Mouse (Mus musculus) heart, postnatal 25 days (tissue): ENCODE data around the gene Cdca4. TPM values are rescaled to one million over a fixed set of nuclear protein-coding genes. Genes with fewer than 3 reads are reported as not detected.
A peak's percentile ranks its signal among the peaks of the same experiment; 100 is the strongest.
"Not testable (repeated sequence)": the region's sequence is repeated elsewhere in the genome, so short reads cannot be mapped to it uniquely, and the experiment has no call there.

Experiments used
- DNase-seq: peaks from one replicate; pipeline ENCODE4 v3.0.0; 2022; ENCODE audit warnings: low spot score
- intact Hi-C: fragments of 180-260 bp; cut with DNase I; formaldehyde crosslinking; loops from one replicate; pipeline ENCODE4 v1.15.1; 2025
- total RNA-seq, 2 experiments: library from RNA; stranded (reverse); gene quantifications; 2 replicates each; pipeline ENCODE4 v1.2.3; 2021

Gene Cdca4
- total RNA-seq, 2 experiments from 2014 or later = 6.4 to 7.6 TPM

- no peak for DNase-seq
- intact Hi-C loops = no loop called here
Measured at GRCm38 (mm10) chr12:112830141-112830540, 918 bp upstream of the Cdca4 start.

- DNase-seq = no peak
- intact Hi-C loops = loop anchor here (2.0 kb wide), 1 partner anchor 16 kb away; no protein-coding TSS in a partner anchor
Measured at GRCm38 (mm10) chr12:112828501-112829243, 551 bp downstream of the Cdca4 start.

GRCm38 (mm10) chr12:112825901-112826300, 3.3 kb downstream of the Cdca4 start:
- no peak for DNase-seq
- intact Hi-C loops = no loop called here

GRCm38 (mm10) chr12:112823221-112823620, 6.0 kb downstream of the Cdca4 start:
- DNase-seq = no peak
- intact Hi-C loops = no loop called here

- intact Hi-C loops = no loop called here
- DNase-seq = no peak
Measured at GRCm38 (mm10) chr12:112822676-112823075, 6.5 kb downstream of the Cdca4 start.

GRCm38 (mm10) chr12:112821974-112822373, 7.2 kb downstream of the Cdca4 start:
- no peak for DNase-seq
- intact Hi-C loops = no loop called here

- no peak for DNase-seq
Measured at GRCm38 (mm10) chr12:112821216-112821615, 8.0 kb downstream of the Cdca4 start.

GRCm38 (mm10) chr12:112820401-112820999, 8.7 kb downstream of the Cdca4 start:
- no peak for DNase-seq
- intact Hi-C loops = no loop called here

More at GRCm38 (mm10) chr12:112821216-112821615, 8.0 kb downstream of the Cdca4 start:
- intact Hi-C loops = no loop called here

GRCm38 (mm10) chr12:112819057-112819662, 10.1 kb downstream of the Cdca4 start:
- no peak for DNase-seq
- intact Hi-C loops = loop anchor here (2.0 kb wide), 1 partner anchor 24 kb away; no protein-coding TSS in a partner anchor

- DNase-seq, intact Hi-C loops: not testable (repeated sequence)
Measured at GRCm38 (mm10) chr12:112816866-112817265, 12.4 kb downstream of the Cdca4 start.

- intact Hi-C loops = no loop called here
- no peak for DNase-seq
Measured at GRCm38 (mm10) chr12:112816294-112816693, 12.9 kb downstream of the Cdca4 start.

- intact Hi-C loops = no loop called here
- DNase-seq = no peak
Measured at GRCm38 (mm10) chr12:112814682-112815470, 14.3 kb downstream of the Cdca4 start.

GRCm38 (mm10) chr12:112813370-112813769, 15.9 kb downstream of the Cdca4 start:
- no peak for DNase-seq
- intact Hi-C loops = loop anchor here (2.0 kb wide), 1 partner anchor 15 kb away; the partner anchor contains the start of gene Cdca4

- intact Hi-C loops = no loop called here
- no peak for DNase-seq
Measured at GRCm38 (mm10) chr12:112810092-112810885, 18.9 kb downstream of the Cdca4 start.

- no peak for DNase-seq
- intact Hi-C loops = no loop called here
Measured at GRCm38 (mm10) chr12:112809641-112810040, 19.6 kb downstream of the Cdca4 start.

GRCm38 (mm10) chr12:112808587-112809364, 20.4 kb downstream of the Cdca4 start, which contains the start of gene Clba1:
TSS of gene Clba1 (plus strand) at chr12:112808937.
- intact Hi-C loops = no loop called here
- peak; percentile 84 for DNase-seq

- DNase-seq = no peak
- intact Hi-C loops = no loop called here
Measured at GRCm38 (mm10) chr12:112808212-112808586, 21.0 kb downstream of the Cdca4 start.

- no peak for DNase-seq
- intact Hi-C loops = no loop called here
Measured at GRCm38 (mm10) chr12:112807796-112808195, 21.4 kb downstream of the Cdca4 start.

- intact Hi-C loops = no loop called here
- no peak for DNase-seq
Measured at GRCm38 (mm10) chr12:112806044-112806443, 23.2 kb downstream of the Cdca4 start.
